Mouse (Mus musculus) urinary bladder, postnatal 0 days (tissue): ENCODE measurements around the gene Cacng6. TPM values are rescaled to one million over a fixed set of nuclear protein-coding genes. Genes with fewer than 3 reads are reported as not detected.

ENCODE experiments used
- microRNA-seq: library from miRNA; unstranded; fragments of <30 nt; microRNA quantifications from one replicate; pipeline ENCODE4, GENCODE M21; 2016
- polyA plus RNA-seq: library from polyadenylated mRNA; unstranded; fragments of >200 nt; fragmentation: Nextera tagmentation; extraction: Ambion mirVana; gene quantifications from 2 replicates; pipeline ENCODE4 v1.2.1, GENCODE M21; 2015

The Cacng6 gene
- not detected in 2 replicates for polyA plus RNA-seq

GRCm38 (mm10) chr7:3423895-3424294 is at the start of gene Cacng6:
Gene Cacng6 (plus strand): TSS chr7:3424195.

GRCm38 (mm10) chr7:3390413-3391080 is 33.4 kb upstream of the Cacng6 start, which contains the start of gene Cacng8:
Gene Cacng8 (plus strand): TSS chr7:3390683.

Small RNA genes lying within 50 kb of the gene (microRNA-seq; reads per million reads assigned to microRNA genes)
- gene Gm23450, result 1.5 reads per million

Other genes starting within 250 kb of the Cacng6 start
- 0.15 TPM in 1 of 2 replicates, not detected in the other for gene Nlrp12, start 174.5 kb upstream of the Cacng6 start, polyA plus RNA-seq
- gene Myadm, start 135.1 kb upstream of the Cacng6 start, polyA plus RNA-seq, result 253 and 321 TPM in 2 replicates
- 0.47 and 0.53 TPM in 2 replicates for gene Prkcg, start 135.0 kb upstream of the Cacng6 start, polyA plus RNA-seq
- gene Cacng7, start 91.2 kb upstream of the Cacng6 start, polyA plus RNA-seq, result 0.35 and 0.59 TPM in 2 replicates
- 0.33 TPM in 1 of 2 replicates, not detected in the other for gene Cacng8, start 33.5 kb upstream of the Cacng6 start, polyA plus RNA-seq
- gene Tarm1, start 78.4 kb downstream of the Cacng6 start, polyA plus RNA-seq, result 0.13 and 0.40 TPM in 2 replicates
- not detected in 2 replicates for gene Oscar, start 192.0 kb downstream of the Cacng6 start, polyA plus RNA-seq
- gene Ndufa3, start 193.2 kb downstream of the Cacng6 start, polyA plus RNA-seq, result 504 and 592 TPM in 2 replicates
- gene Tfpt, start 205.7 kb downstream of the Cacng6 start, polyA plus RNA-seq, result 11.3 and 12.6 TPM in 2 replicates
- 43.3 and 43.9 TPM in 2 replicates for gene Prpf31, start 205.8 kb downstream of the Cacng6 start, polyA plus RNA-seq
- 22.0 and 22.5 TPM in 2 replicates for gene Cnot3, start 221.1 kb downstream of the Cacng6 start, polyA plus RNA-seq
- 14.5 and 16.8 TPM in 2 replicates for gene Leng1, start 241.6 kb downstream of the Cacng6 start, polyA plus RNA-seq